Mouse (Mus musculus) kidney, postnatal 10 days (tissue): ENCODE measurements around the gene Sod3.

Source experiments
- DNase-seq: peaks from one replicate; pipeline ENCODE4 v3.0.0; 2021; ENCODE audit warnings: mixed read lengths

Sod3 gene

GRCm38 (mm10) chr5:52363468-52364150 lies at the start of gene Sod3:
Gene Sod3 (plus strand): TSS chr5:52363791.
- DNase-seq: peak; percentile 85

GRCm38 (mm10) chr5:52316926-52317325 lies 46.7 kb upstream of the Sod3 start:
- DNase-seq: peak; percentile 54

GRCm38 (mm10) chr5:52319499-52319898 lies 44.1 kb upstream of the Sod3 start:
- DNase-seq: no peak

- DNase-seq: no peak
Measured at GRCm38 (mm10) chr5:52332120-52332519, 31.5 kb upstream of the Sod3 start.

GRCm38 (mm10) chr5:52335590-52335989 lies 28.0 kb upstream of the Sod3 start:
- DNase-seq: peak; percentile 58

- DNase-seq: no peak
Measured at GRCm38 (mm10) chr5:52339134-52339533, 24.5 kb upstream of the Sod3 start.

GRCm38 (mm10) chr5:52346890-52347289 lies 16.7 kb upstream of the Sod3 start:
- DNase-seq: no peak

GRCm38 (mm10) chr5:52350451-52350850 lies 13.1 kb upstream of the Sod3 start:
- DNase-seq: no peak

GRCm38 (mm10) chr5:52351561-52351960 lies 12.0 kb upstream of the Sod3 start:
- DNase-seq: no peak

- DNase-seq: no peak
Measured at GRCm38 (mm10) chr5:52352730-52353129, 10.9 kb upstream of the Sod3 start.

GRCm38 (mm10) chr5:52354441-52354840 lies 9.2 kb upstream of the Sod3 start:
- DNase-seq: no peak

- no peak for DNase-seq
Measured at GRCm38 (mm10) chr5:52355612-52356011, 8.0 kb upstream of the Sod3 start.

GRCm38 (mm10) chr5:52357175-52357754 lies 6.3 kb upstream of the Sod3 start:
- DNase-seq: peak; percentile 58

- no peak for DNase-seq
Measured at GRCm38 (mm10) chr5:52358120-52358519, 5.5 kb upstream of the Sod3 start.

GRCm38 (mm10) chr5:52360286-52361049 lies 3.1 kb upstream of the Sod3 start:
- peak; percentile 26 for DNase-seq

- no peak for DNase-seq
Measured at GRCm38 (mm10) chr5:52362776-52363467, 669 bp upstream of the Sod3 start.

- DNase-seq: peak; percentile 50
Measured at GRCm38 (mm10) chr5:52364521-52364920, 930 bp downstream of the Sod3 start.

GRCm38 (mm10) chr5:52365930-52366329 lies 2.3 kb downstream of the Sod3 start:
- no peak for DNase-seq

GRCm38 (mm10) chr5:52366661-52367060 lies 3.1 kb downstream of the Sod3 start:
- DNase-seq: no peak

- DNase-seq: no peak
Measured at GRCm38 (mm10) chr5:52367866-52368840, 4.6 kb downstream of the Sod3 start.

GRCm38 (mm10) chr5:52370901-52371300 lies 7.3 kb downstream of the Sod3 start:
- no peak for DNase-seq

GRCm38 (mm10) chr5:52375847-52376246 lies 12.3 kb downstream of the Sod3 start:
- no peak for DNase-seq
